Mouse (Mus musculus): ENCODE measurements around the gene Hist1h2ba. TPM values are rescaled to one million over a fixed set of nuclear protein-coding genes. Genes with fewer than 3 reads are reported as not detected.

Hist1h2ba gene
- total RNA-seq, 2 experiments from 2014 or later, result not detected

DNA sequence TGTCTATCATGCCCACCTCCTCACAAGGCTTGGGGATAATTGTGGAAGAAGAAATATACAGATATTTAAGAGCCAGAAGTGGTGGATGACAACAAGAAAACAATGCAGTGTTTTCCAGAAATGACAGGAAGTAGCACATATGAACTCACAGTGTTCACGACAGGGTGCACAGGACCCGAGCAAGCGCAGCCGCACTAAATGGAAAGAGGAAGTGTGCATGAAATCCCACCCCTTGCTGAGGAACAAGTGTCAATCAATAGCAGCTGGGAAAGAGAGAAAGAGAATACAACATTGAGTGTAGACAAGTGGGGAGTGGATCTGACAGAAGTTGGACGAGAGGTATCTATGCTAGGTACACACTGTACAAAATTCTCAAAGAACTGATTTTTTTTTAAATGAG, 22.6 kb downstream of the Hist1h2ba start:
- no peak for ATAC-seq (replicated peaks; ENCODE audit: low FRiP score, poor library complexity, severe bottlenecking)

DNA sequence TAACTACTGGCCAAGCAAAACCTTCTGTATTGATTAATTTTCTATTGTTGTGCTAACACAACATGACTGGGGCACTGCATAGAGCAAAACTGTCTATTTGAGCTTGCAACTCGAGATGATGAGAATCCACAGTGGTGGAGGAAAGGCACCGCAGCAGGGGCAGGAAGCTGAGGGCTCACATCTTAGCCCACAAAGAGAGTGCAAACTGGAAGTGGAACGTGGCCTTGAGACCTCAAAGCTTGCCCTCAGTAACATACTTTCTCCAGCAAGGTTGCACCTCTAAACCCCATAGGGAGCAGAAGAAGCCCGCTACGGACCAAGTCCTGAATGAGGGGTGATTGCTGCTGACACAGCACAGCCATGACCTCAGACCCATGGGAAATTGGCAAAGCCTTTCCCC, 23.8 kb downstream of the Hist1h2ba start:
- ATAC-seq (replicated peaks; ENCODE audit: low FRiP score, poor library complexity, severe bottlenecking), result no peak; the same call in 1 of the 2 replicates

DNA sequence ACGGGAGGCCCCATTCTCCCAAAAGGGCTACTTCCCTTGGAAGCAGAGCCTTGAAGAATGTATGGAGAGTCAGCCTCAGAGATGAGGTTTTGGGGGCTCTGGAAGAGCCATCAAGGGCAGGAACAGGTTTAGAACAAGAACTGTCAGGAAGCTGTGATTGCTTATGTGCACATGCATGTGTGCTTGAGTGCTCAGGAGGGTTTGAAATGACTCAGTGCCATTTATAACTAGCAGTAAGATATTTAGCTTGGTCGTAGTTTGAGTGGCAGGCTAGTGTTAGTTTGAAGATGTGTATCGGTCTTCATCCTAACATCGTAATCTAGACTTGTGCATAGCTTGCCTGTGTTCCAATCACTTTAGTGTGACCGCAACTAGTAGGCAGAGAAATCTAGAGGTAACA, 27.1 kb downstream of the Hist1h2ba start:
- ATAC-seq (replicated peaks; ENCODE audit: low FRiP score, poor library complexity, severe bottlenecking), result no peak

DNA sequence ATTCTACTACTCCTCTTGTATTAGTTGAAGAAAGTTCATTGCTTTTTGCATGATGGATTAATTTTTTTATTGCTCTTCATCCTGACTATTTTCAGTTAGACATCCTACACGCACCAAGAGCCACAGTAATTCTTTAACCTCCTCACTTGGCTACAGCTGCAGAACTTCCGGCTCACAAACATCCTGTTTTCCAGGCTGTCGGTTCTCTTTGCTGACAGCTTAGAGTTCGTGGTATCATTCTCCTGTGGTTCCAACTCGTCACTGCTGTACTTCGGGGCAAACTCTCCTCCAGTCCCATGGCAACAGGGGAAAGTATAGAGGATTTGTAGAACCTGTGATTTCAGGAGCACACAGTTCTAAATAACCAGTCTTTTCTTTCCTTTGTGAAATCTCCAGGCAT, 35.7 kb downstream of the Hist1h2ba start:
- ATAC-seq (replicated peaks; ENCODE audit: low FRiP score, poor library complexity, severe bottlenecking), result no peak

DNA sequence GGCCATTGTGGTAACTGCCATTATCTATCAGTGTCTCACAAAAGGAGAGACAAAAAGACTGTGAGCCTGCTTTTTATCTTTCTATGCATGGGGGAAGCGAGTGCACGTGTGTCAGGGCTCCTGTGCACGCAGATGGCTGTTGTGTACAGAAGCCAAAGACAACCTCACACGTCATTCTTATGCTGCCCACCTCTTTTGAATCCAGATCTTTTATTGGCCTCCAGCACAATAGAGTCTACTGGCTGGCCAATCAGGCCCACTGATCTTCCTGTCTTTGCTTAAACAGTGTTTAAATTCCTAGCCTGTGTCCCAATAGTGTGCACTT, 40.7 kb downstream of the Hist1h2ba start:
- no peak for ATAC-seq (replicated peaks; ENCODE audit: low FRiP score, poor library complexity, severe bottlenecking)

DNA sequence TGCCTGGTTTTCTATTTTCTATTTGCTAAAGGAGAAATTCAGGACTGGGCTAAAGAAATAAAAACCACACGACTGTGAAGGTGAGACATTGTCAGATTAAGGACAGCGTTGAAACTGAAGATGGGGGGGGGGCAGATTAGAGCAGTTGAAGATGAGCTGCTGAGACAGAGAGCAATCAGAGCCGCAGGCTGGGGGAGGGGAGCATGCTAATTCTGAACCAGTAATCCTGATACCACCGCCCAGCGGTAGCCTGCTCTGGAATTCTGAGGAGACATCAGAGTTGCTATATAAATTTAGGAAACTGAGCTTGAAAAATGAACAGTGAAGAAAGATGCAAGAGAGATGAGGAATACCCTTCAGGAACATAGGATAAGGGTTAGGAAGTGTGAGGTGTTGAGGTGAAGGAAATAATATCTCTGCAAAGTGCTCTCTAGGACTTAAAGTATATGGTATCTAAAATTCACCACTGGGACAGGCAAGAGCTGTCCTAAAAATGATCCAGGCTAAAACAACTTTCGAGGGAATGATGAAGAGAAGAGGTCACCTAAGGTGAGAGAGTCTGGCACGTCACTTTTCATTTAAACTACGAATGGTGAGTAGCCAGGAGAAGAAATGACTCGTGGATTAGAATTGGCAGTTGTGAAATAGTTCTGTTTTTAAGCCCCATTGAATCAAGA, 41.2 kb downstream of the Hist1h2ba start:
- ATAC-seq (replicated peaks; ENCODE audit: low FRiP score, poor library complexity, severe bottlenecking), result no peak

DNA sequence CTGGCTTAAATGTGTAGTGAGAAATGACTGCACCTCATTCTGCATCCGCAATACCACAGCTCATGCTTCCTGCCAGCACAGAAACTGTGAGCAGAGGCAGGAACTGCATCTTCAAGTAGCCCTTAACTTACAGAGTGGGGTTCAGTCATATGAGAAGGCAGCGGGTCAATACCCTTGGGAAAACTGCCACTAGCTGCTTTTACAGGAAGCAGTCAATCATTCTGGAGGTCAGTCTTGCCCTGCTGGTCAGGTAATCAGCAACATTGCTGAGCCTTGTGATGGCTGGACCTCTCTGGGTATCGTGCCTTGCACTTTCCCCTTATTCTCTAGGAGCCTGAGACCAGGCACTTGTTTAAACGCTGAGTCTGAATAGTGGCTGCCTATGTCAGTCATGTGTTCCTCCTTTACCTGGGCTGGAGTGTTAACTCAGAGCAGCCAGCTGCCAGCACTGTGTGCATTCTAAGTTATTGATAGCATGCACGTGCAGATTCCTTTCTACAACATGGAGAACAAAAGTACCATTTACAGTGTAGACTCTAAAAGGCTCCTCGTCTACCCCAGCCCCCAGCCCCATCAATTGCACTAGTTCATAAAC, 44.8 kb downstream of the Hist1h2ba start:
- ATAC-seq (replicated peaks; ENCODE audit: low FRiP score, poor library complexity, severe bottlenecking), result no peak

DNA sequence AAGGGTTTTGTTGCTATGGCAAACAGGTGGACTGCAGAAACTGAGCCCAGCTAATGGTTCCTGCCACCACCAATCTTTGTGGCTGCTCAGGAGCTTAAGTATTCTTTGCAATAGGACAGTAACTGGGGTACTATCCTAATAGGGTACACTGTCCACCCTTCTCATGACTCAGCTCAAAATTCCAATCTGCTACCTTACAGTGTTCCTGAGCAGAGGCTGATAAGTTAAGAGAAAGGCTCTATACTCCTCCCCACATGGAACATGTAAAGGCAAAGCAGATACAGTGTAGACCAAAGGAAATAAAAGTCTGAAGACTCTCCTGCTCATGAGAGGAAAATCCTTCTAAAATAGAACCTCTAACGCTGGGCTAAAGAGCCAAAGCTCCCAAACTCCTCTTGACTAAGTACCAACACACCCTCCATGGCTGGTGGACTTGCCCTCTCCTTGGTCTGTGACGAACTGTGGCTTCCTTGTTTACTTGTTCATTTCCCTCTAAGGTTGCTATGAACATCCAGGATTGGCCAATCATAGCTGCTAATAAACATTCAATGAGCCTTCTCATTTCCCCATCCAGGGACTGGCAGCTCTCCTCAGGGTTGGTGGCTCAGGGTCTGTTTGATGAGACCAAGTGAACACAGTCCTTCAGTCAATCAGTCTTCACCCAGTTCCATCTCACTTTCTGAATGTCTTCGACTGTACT, 46.8 kb downstream of the Hist1h2ba start:
- ATAC-seq (replicated peaks; ENCODE audit: low FRiP score, poor library complexity, severe bottlenecking), result no peak

DNA sequence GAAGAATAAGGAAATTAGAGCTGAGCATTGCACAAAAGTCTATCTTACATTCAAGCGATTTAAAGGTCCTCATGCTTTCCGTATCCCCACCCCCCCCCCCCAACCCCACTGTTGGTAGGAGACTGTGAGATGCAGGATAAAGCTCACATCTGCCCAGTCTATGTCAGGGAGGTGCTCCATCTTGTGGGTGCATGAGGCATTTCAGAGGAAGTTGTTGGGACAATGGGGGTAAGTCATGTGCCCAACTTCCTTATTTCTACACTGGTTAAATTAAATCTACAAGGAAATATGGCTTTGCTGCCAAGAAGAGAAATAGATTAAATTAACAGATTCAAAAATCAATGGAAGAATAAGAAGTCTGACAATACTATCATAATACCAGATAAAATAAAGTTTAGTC, 48.4 kb downstream of the Hist1h2ba start:
- ATAC-seq (replicated peaks; ENCODE audit: low FRiP score, poor library complexity, severe bottlenecking), result no peak

Other genes with a start within 250 kb of the Hist1h2ba start
- gene Hist1h2bc, start 250.0 kb downstream of the Hist1h2ba start, total RNA-seq (2015; ENCODE audit: low replicate concordance), result 84.3 and 136 TPM in 2 replicates
- gene Hist1h2bc, start 250.0 kb downstream of the Hist1h2ba start, total RNA-seq (2017; ENCODE audit: low replicate concordance), result 401 and 556 TPM in 2 replicates
- gene Hist1h1t, start 238.3 kb downstream of the Hist1h2ba start, total RNA-seq (2015; ENCODE audit: low replicate concordance), result 2.2 TPM in 1 of 2 replicates, not detected in the other
- gene Hist1h1t, start 238.3 kb downstream of the Hist1h2ba start, total RNA-seq (2017; ENCODE audit: low replicate concordance), result 3.5 and 8.2 TPM in 2 replicates
- gene Hist1h4c, start 235.7 kb downstream of the Hist1h2ba start, total RNA-seq (2015; ENCODE audit: low replicate concordance), result 225 and 268 TPM in 2 replicates
- 667 and 1,084 TPM in 2 replicates for gene Hist1h4c, start 235.7 kb downstream of the Hist1h2ba start, total RNA-seq (2017; ENCODE audit: low replicate concordance)
- gene Hfe, start 223.3 kb downstream of the Hist1h2ba start, total RNA-seq (2015; ENCODE audit: low replicate concordance), result 7.5 and 14.1 TPM in 2 replicates
- 0.77 and 2.2 TPM in 2 replicates for gene Hfe, start 223.3 kb downstream of the Hist1h2ba start, total RNA-seq (2017; ENCODE audit: low replicate concordance)
- 527 and 533 TPM in 2 replicates for gene Hist1h1c, start 195.3 kb downstream of the Hist1h2ba start, total RNA-seq (2015; ENCODE audit: low replicate concordance)
- 3,859 and 4,708 TPM in 2 replicates for gene Hist1h1c, start 195.3 kb downstream of the Hist1h2ba start, total RNA-seq (2017; ENCODE audit: low replicate concordance)
- gene Hist1h3c, start 188.6 kb downstream of the Hist1h2ba start, total RNA-seq (2015; ENCODE audit: low replicate concordance), result 412 and 474 TPM in 2 replicates
- gene Hist1h3c, start 188.6 kb downstream of the Hist1h2ba start, total RNA-seq (2017; ENCODE audit: low replicate concordance), result 1,335 and 2,217 TPM in 2 replicates
- gene Hist1h2bb, start 187.4 kb downstream of the Hist1h2ba start, total RNA-seq (2015; ENCODE audit: low replicate concordance), result 856 and 1,017 TPM in 2 replicates
- 7,682 and 13,399 TPM in 2 replicates for gene Hist1h2bb, start 187.4 kb downstream of the Hist1h2ba start, total RNA-seq (2017; ENCODE audit: low replicate concordance)
- gene Hist1h2ab, start 183.0 kb downstream of the Hist1h2ba start, total RNA-seq (2015; ENCODE audit: low replicate concordance), result 222 and 372 TPM in 2 replicates
- 5,516 and 10,292 TPM in 2 replicates for gene Hist1h2ab, start 183.0 kb downstream of the Hist1h2ba start, total RNA-seq (2017; ENCODE audit: low replicate concordance)
- gene Hist1h3b, start 181.9 kb downstream of the Hist1h2ba start, total RNA-seq (2015; ENCODE audit: low replicate concordance), result 1,233 and 1,450 TPM in 2 replicates
- 1,686 and 1,833 TPM in 2 replicates for gene Hist1h3b, start 181.9 kb downstream of the Hist1h2ba start, total RNA-seq (2017; ENCODE audit: low replicate concordance)
- 331 and 380 TPM in 2 replicates for gene Hist1h4b, start 177.1 kb downstream of the Hist1h2ba start, total RNA-seq (2015; ENCODE audit: low replicate concordance)
- 1,134 and 2,811 TPM in 2 replicates for gene Hist1h4b, start 177.1 kb downstream of the Hist1h2ba start, total RNA-seq (2017; ENCODE audit: low replicate concordance)
- gene Hist1h4a, start 172.9 kb downstream of the Hist1h2ba start, total RNA-seq (2015; ENCODE audit: low replicate concordance), result 142 and 188 TPM in 2 replicates
- 706 and 1,369 TPM in 2 replicates for gene Hist1h4a, start 172.9 kb downstream of the Hist1h2ba start, total RNA-seq (2017; ENCODE audit: low replicate concordance)
- 238 and 271 TPM in 2 replicates for gene Hist1h3a, start 171.8 kb downstream of the Hist1h2ba start, total RNA-seq (2015; ENCODE audit: low replicate concordance)
- 723 and 806 TPM in 2 replicates for gene Hist1h3a, start 171.8 kb downstream of the Hist1h2ba start, total RNA-seq (2017; ENCODE audit: low replicate concordance)
- 666 and 715 TPM in 2 replicates for gene Hist1h1a, start 170.5 kb downstream of the Hist1h2ba start, total RNA-seq (2015; ENCODE audit: low replicate concordance)
- gene Hist1h1a, start 170.5 kb downstream of the Hist1h2ba start, total RNA-seq (2017; ENCODE audit: low replicate concordance), result 4,010 and 6,111 TPM in 2 replicates
- not detected in 2 replicates for gene Trim38, start 164.2 kb downstream of the Hist1h2ba start, total RNA-seq (2015; ENCODE audit: low replicate concordance)
- gene Trim38, start 164.2 kb downstream of the Hist1h2ba start, total RNA-seq (2017; ENCODE audit: low replicate concordance), result 0.39 TPM in 1 of 2 replicates, not detected in the other
- not detected in 2 replicates for gene Slc17a2, start 127.2 kb downstream of the Hist1h2ba start, total RNA-seq (2015; ENCODE audit: low replicate concordance)
- not detected in 2 replicates for gene Slc17a2, start 127.2 kb downstream of the Hist1h2ba start, total RNA-seq (2017; ENCODE audit: low replicate concordance)
- gene Slc17a3, start 94.7 kb downstream of the Hist1h2ba start, total RNA-seq (2015; ENCODE audit: low replicate concordance), result not detected in 2 replicates
- gene Slc17a3, start 94.7 kb downstream of the Hist1h2ba start, total RNA-seq (2017; ENCODE audit: low replicate concordance), result not detected in 2 replicates
- not detected in 2 replicates for gene Slc17a1, start 66.4 kb downstream of the Hist1h2ba start, total RNA-seq (2015; ENCODE audit: low replicate concordance)
- not detected in 2 replicates for gene Slc17a1, start 66.4 kb downstream of the Hist1h2ba start, total RNA-seq (2017; ENCODE audit: low replicate concordance)
- gene Slc17a4, start 19.1 kb downstream of the Hist1h2ba start, total RNA-seq (2015; ENCODE audit: low replicate concordance), result 0.42 TPM in 1 of 2 replicates, not detected in the other
- gene Slc17a4, start 19.1 kb downstream of the Hist1h2ba start, total RNA-seq (2017; ENCODE audit: low replicate concordance), result 2.4 TPM in 1 of 2 replicates, not detected in the other
- gene Hist1h2aa, start 306 bp upstream of the Hist1h2ba start, total RNA-seq (2015; ENCODE audit: low replicate concordance), result not detected in 2 replicates
- gene Hist1h2aa, start 306 bp upstream of the Hist1h2ba start, total RNA-seq (2017; ENCODE audit: low replicate concordance), result not detected in 2 replicates
- not detected in 2 replicates for gene Scgn, start 57.1 kb upstream of the Hist1h2ba start, total RNA-seq (2015; ENCODE audit: low replicate concordance)
- not detected in 2 replicates for gene Scgn, start 57.1 kb upstream of the Hist1h2ba start, total RNA-seq (2017; ENCODE audit: low replicate concordance)